Mouse (Mus musculus): ENCODE data around the gene Smoc1. TPM values are rescaled to one million over a fixed set of nuclear protein-coding genes. Genes with fewer than 3 reads are reported as not detected.
A peak's percentile ranks its signal among the peaks of the same experiment; 100 is the strongest.

Smoc1 gene
- polyA plus RNA-seq, 1 experiment from 2014 or later: 7.3 TPM

DNA sequence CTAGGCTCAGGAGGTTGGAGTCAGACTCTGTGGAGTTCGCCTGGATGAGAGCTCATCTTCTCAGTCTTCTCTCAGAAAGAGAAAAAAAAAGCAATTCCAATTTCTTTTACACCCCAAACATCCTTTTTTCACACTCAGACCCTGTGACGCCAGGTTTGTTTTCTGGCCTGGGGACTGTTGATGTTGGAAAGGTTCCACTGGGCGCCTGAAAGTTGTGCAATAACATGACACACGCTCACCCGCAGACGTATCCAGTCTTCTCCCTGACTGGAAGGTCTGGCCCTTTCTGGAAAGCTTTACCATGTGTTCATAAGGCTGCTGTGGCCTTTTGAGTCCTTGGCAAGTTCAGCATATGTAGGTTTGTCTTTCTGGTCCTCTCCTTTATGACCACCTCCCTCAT lies 129.1 kb downstream of the Smoc1 start:
- Histone ChIP-seq H3K4me2 (no peak overlapping the region), H3K4me3 (no peak overlapping the region), H3K9me3 (no peaks in the 10 kb centered on the region), H3K36me3 (no peaks in the 10 kb centered on the region), H3K27ac (replicated peaks) (peak overlapping the region; percentile 48; the same call in 1 of the 2 replicates), H3K9ac (no peak overlapping the region), H3K4me1 (0 out of 2 replicates have a peak, but pooled peaks cover 2% of the 10 kb centered on the region), H3K27me3 (replicated peaks) (no peaks in the 10 kb centered on the region)
- ATAC-seq (ENCODE audit: extremely low read depth, insufficient number of reproducible peaks, low FRiP score, low TSS enrichment): no peak
- WGBS: 58% methylated on average over 6 of the region's 6 CpGs

GRCm38 (mm10) chr12:81156841-81157240 lies 130.2 kb downstream of the Smoc1 start:
- no peaks in the 10 kb centered on the region for H3K9me3 ChIP-seq
- ATAC-seq (ENCODE audit: extremely low read depth, insufficient number of reproducible peaks, low FRiP score, low TSS enrichment): no peak
- no peak overlapping the region for H3K9ac ChIP-seq
- 67% methylated on average over 8 of the region's 8 CpGs for WGBS
- H3K4me1 ChIP-seq: 0 out of 2 replicates have a peak, but pooled peaks cover 2% of the 10 kb centered on the region
- no peak overlapping the region for H3K27ac ChIP-seq (replicated peaks)
- no peaks in the 10 kb centered on the region for H3K27me3 ChIP-seq (replicated peaks)
- no peaks in the 10 kb centered on the region for H3K36me3 ChIP-seq
- H3K4me2 ChIP-seq: no peak overlapping the region
- H3K4me3 ChIP-seq: no peak overlapping the region

DNA sequence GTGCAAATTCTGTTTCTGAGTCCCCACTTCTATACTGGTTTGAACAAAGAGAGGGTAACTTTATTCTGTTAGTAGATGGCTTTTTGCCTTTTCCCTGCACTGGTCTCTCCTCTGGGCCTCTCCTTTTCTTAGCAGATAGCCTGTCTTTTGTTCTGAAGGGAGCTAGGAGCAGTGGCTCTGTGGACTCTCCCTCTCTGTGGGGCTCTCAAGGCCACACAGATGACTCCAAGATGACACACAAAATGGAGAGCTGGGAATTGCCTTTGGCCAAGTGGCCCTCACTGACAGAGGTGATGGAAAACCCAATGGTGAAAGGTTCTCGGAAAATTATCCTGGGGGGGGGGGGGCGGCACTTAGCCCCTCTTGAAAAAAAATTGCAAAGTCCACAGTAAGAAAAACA lies 133.3 kb downstream of the Smoc1 start:
- no peak for ATAC-seq (ENCODE audit: extremely low read depth, insufficient number of reproducible peaks, low FRiP score, low TSS enrichment)
- Histone ChIP-seq H3K27ac (replicated peaks) (no peak overlapping the region), H3K9me3 (no peaks in the 10 kb centered on the region), H3K27me3 (replicated peaks) (no peaks in the 10 kb centered on the region), H3K9ac (no peak overlapping the region), H3K4me1 (0 out of 2 replicates have a peak, but pooled peaks cover 2% of the 10 kb centered on the region), H3K4me2 (no peak overlapping the region), H3K36me3 (no peaks in the 10 kb centered on the region), H3K4me3 (no peak overlapping the region)
- 82% methylated on average over 2 of the region's 2 CpGs for WGBS

DNA sequence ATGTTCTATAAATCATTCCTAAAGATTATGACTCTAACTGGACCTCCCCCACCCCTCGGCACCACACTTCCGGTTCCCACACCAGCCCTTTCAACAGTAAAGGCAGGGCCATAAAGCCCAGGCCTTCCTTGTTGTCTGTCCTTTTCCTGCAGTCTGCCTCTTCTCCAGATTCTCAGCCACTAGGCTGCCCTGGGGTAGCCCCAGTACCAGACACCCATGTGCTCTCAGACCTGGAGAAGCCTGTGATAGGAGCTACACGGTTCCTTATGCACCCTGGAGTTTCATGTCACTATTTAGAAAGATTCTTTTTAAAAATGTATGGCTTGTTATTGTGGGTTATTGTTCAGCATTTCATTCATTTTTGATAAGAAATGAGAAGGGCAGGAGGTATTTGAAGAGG lies 133.8 kb downstream of the Smoc1 start:
- Histone ChIP-seq H3K27me3 (replicated peaks) (no peaks in the 10 kb centered on the region), H3K4me2 (no peak overlapping the region), H3K9ac (no peak overlapping the region), H3K4me1 (0 out of 2 replicates have a peak, but pooled peaks cover 2% of the 10 kb centered on the region), H3K27ac (replicated peaks) (no peak overlapping the region), H3K9me3 (no peaks in the 10 kb centered on the region), H3K36me3 (no peaks in the 10 kb centered on the region), H3K4me3 (no peak overlapping the region)
- no peak for ATAC-seq (ENCODE audit: extremely low read depth, insufficient number of reproducible peaks, low FRiP score, low TSS enrichment)
- WGBS: 78% methylated on average over 3 of the region's 3 CpGs

DNA sequence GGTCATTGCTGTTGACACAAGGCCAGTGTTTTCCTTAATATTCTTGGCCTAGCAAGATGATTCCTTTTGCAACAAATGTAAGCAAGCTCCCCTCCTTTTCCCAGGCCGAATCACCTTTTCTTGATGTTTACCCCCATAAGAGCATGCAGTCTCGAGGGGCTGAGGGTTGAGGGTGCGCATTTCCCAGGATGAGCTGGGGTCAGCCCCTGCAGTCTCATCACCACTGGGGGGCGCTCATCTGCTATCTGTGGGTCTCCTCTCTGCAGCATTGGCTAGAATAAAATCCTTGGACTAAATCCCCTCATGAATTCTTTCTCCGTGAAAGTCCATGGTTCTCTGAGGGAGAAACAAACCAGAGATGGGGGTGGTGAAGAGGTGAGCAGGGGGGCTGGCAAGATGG lies 134.2 kb downstream of the Smoc1 start:
- H3K36me3 ChIP-seq: no peaks in the 10 kb centered on the region
- ATAC-seq (ENCODE audit: extremely low read depth, insufficient number of reproducible peaks, low FRiP score, low TSS enrichment): no peak
- no peaks in the 10 kb centered on the region for H3K27me3 ChIP-seq (replicated peaks)
- 0 out of 2 replicates have a peak, but pooled peaks cover 2% of the 10 kb centered on the region for H3K4me1 ChIP-seq
- H3K9me3 ChIP-seq: no peaks in the 10 kb centered on the region
- no peak overlapping the region for H3K9ac ChIP-seq
- 61% methylated on average over 5 of the region's 5 CpGs for WGBS
- H3K4me2 ChIP-seq: no peak overlapping the region
- no peak overlapping the region for H3K4me3 ChIP-seq
- no peak overlapping the region for H3K27ac ChIP-seq (replicated peaks)

- Histone ChIP-seq H3K9ac (no peak overlapping the region), H3K36me3 (no peaks in the 10 kb centered on the region), H3K4me3 (no peak overlapping the region), H3K4me2 (no peak overlapping the region), H3K27me3 (replicated peaks) (no peaks in the 10 kb centered on the region), H3K4me1 (0 out of 2 replicates have a peak, but pooled peaks cover 2% of the 10 kb centered on the region), H3K27ac (replicated peaks) (no peak overlapping the region), H3K9me3 (no peaks in the 10 kb centered on the region)
- WGBS: 75% methylated on average over 2 of the region's 2 CpGs
- no peak for ATAC-seq (ENCODE audit: extremely low read depth, insufficient number of reproducible peaks, low FRiP score, low TSS enrichment)
Measured at GRCm38 (mm10) chr12:81161282-81161681, 134.7 kb downstream of the Smoc1 start.

- H3K9ac ChIP-seq: no peak overlapping the region
- H3K4me2 ChIP-seq: no peak overlapping the region
- no peak overlapping the region for H3K27ac ChIP-seq (replicated peaks)
- no peaks in the 10 kb centered on the region for H3K9me3 ChIP-seq
- no peaks in the 10 kb centered on the region for H3K4me1 ChIP-seq
- 78% methylated on average over 3 of the region's 3 CpGs for WGBS
- ATAC-seq (ENCODE audit: extremely low read depth, insufficient number of reproducible peaks, low FRiP score, low TSS enrichment): no peak
- no peaks in the 10 kb centered on the region for H3K27me3 ChIP-seq (replicated peaks)
- no peaks in the 10 kb centered on the region for H3K36me3 ChIP-seq
- H3K4me3 ChIP-seq: no peak overlapping the region
Measured at GRCm38 (mm10) chr12:81163131-81163530, 136.5 kb downstream of the Smoc1 start.

GRCm38 (mm10) chr12:81163566-81163965 lies 137.0 kb downstream of the Smoc1 start:
- H3K27me3 ChIP-seq (replicated peaks): no peaks in the 10 kb centered on the region
- H3K4me3 ChIP-seq: no peak overlapping the region
- H3K4me2 ChIP-seq: no peak overlapping the region
- H3K4me1 ChIP-seq: no peaks in the 10 kb centered on the region
- WGBS: 74% methylated on average over 3 of the region's 3 CpGs
- no peak for ATAC-seq (ENCODE audit: extremely low read depth, insufficient number of reproducible peaks, low FRiP score, low TSS enrichment)
- no peak overlapping the region for H3K9ac ChIP-seq
- no peak overlapping the region for H3K27ac ChIP-seq (replicated peaks)
- H3K9me3 ChIP-seq: no peaks in the 10 kb centered on the region
- no peaks in the 10 kb centered on the region for H3K36me3 ChIP-seq

DNA sequence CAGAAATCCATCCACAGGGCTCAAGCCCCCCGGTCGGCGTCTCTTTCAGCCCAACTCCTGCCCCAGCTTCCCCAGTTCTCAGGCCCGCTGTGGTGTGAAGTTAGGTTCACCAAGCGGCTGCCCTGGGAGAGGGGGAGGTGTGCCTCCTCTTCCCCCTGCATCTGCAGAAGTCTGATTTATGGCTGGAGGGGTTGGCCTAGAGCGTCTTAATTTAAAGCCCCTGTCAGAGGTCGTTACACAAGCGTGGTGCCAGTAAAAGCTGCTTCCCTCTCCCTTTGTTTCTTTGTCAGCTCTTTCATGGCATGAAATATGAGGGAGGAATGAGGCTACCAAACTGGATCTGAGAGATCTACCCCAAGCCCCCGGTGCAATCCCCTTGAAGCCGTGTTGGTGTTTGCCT lies 139.5 kb downstream of the Smoc1 start:
- WGBS: 62% methylated on average over 10 of the region's 10 CpGs
- H3K9me3 ChIP-seq: no peaks in the 10 kb centered on the region
- H3K4me2 ChIP-seq: no peak overlapping the region

DNA sequence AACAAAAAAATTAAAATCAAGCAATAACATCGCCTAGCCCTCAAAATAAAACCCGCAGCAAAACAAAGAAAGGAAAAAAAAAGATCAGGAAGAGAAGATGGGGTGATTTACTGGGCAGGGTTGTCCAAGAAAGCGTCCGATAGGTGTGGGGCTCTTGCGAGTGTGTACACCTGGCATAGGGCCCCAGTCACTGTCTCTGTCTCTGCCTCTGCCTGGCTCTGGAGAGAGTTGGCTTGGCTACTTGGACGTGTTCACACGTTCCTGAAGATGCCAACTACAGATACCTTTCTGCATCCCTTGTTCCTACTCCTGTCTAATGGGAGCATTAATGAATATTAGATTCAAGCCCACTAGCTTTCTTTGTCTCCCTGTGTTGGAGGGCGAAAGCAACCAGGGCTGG lies 140.0 kb downstream of the Smoc1 start:
- WGBS: 82% methylated on average over 8 of the region's 8 CpGs
- ATAC-seq (ENCODE audit: extremely low read depth, insufficient number of reproducible peaks, low FRiP score, low TSS enrichment): no peak

More for the DNA sequence above, 139.5 kb downstream of the Smoc1 start:
- Histone ChIP-seq H3K27me3 (replicated peaks) (no peaks in the 10 kb centered on the region), H3K9ac (no peak overlapping the region), H3K4me3 (no peak overlapping the region), H3K4me1 (no peaks in the 10 kb centered on the region), H3K27ac (replicated peaks) (no peak overlapping the region), H3K36me3 (no peaks in the 10 kb centered on the region)
- no peak for ATAC-seq (ENCODE audit: extremely low read depth, insufficient number of reproducible peaks, low FRiP score, low TSS enrichment)

GRCm38 (mm10) chr12:81167142-81167541 lies 140.5 kb downstream of the Smoc1 start:
- 75% methylated on average over 9 of the region's 9 CpGs for WGBS
- Histone ChIP-seq H3K27me3 (replicated peaks) (no peaks in the 10 kb centered on the region), H3K27ac (replicated peaks) (no peak overlapping the region), H3K4me2 (no peak overlapping the region), H3K9me3 (no peaks in the 10 kb centered on the region), H3K4me3 (no peak overlapping the region), H3K36me3 (no peaks in the 10 kb centered on the region), H3K4me1 (no peaks in the 10 kb centered on the region), H3K9ac (no peak overlapping the region)
- ATAC-seq (ENCODE audit: extremely low read depth, insufficient number of reproducible peaks, low FRiP score, low TSS enrichment): no peak

More for the DNA sequence above, 140.0 kb downstream of the Smoc1 start:
- Histone ChIP-seq H3K4me2 (no peak overlapping the region), H3K27me3 (replicated peaks) (no peaks in the 10 kb centered on the region), H3K36me3 (no peaks in the 10 kb centered on the region), H3K9me3 (no peaks in the 10 kb centered on the region), H3K4me1 (no peaks in the 10 kb centered on the region), H3K27ac (replicated peaks) (no peak overlapping the region), H3K4me3 (no peak overlapping the region), H3K9ac (no peak overlapping the region)

DNA sequence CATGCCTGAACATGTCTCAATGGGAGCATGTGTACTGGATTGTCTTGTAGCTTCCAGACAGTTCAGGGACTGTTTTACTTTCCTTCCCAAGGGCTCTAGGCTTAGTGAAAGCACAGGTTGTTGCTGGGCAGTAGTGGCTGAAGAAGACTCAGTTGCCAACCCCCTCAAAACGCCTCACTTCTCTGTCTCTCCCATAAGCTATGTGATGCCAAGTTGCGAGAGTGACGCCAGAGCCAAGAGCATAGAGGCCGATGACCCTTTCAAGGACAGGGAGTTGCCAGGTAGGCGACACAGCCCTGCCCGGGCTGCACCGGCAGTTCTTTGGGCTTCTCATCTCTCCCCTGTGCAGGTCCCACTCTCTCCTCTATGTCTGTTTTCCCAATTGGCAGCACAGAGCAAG lies 141.4 kb downstream of the Smoc1 start:
- H3K4me1 ChIP-seq: no peaks in the 10 kb centered on the region
- H3K4me2 ChIP-seq: no peak overlapping the region
- no peaks in the 10 kb centered on the region for H3K27me3 ChIP-seq (replicated peaks)
- H3K9me3 ChIP-seq: no peaks in the 10 kb centered on the region
- no peak overlapping the region for H3K27ac ChIP-seq (replicated peaks)
- H3K36me3 ChIP-seq: no peaks in the 10 kb centered on the region
- H3K4me3 ChIP-seq: no peak overlapping the region
- 83% methylated on average over 7 of the region's 7 CpGs for WGBS
- H3K9ac ChIP-seq: no peak overlapping the region
- ATAC-seq (ENCODE audit: extremely low read depth, insufficient number of reproducible peaks, low FRiP score, low TSS enrichment): no peak

All from heart, embryonic 13.5 days (tissue).